Comparison of ENCODE assay signal across 27 mouse cellular contexts in genomic region chr1:75229158-75229557, GRCm38 (mm10). TPM values are rescaled to one million over a fixed set of nuclear protein-coding genes. Genes with fewer than 3 reads are reported as not detected.
DNase-seq lines count a peak whose midpoint lies in the region; ATAC-seq lines count a peak whose summit lies in the region.
"Had no signal": no experiment of that assay in that cellular context is flagged by ENCODE, and none has a peak within 500 bp of the region (broad histone marks: within the 10 kb centered on the region; RNA-seq: fewer than 3 reads in every experiment).

No protein-coding gene starts in this region.

- H3K9ac ChIP-seq in liver, embryonic 13.5 days, result peak overlapping the region; percentile 58
- H3K9ac ChIP-seq: hindbrain, embryonic 13.5 days; kidney, embryonic 15.5 days; midbrain, embryonic 15.5 days had no signal

- 0 out of 2 replicates have a peak overlapping the region, but pooled peaks have one; percentile 5 for H3K4me3 ChIP-seq in liver, embryonic 13.5 days (replicated peaks)
- H3K4me3 ChIP-seq: embryonic facial prominence, embryonic 10.5 days; gastrocnemius, adult 2 months; hindbrain, embryonic 13.5 days; kidney, embryonic 15.5 days; limb, embryonic 10.5 days; midbrain, embryonic 15.5 days had no signal

- no peaks in the 10 kb centered on the region for H3K36me3 ChIP-seq in liver, embryonic 13.5 days
- H3K36me3 ChIP-seq: embryonic facial prominence, embryonic 10.5 days; hindbrain, embryonic 13.5 days; kidney, embryonic 15.5 days; limb, embryonic 10.5 days; midbrain, embryonic 15.5 days had no signal

- no peaks in the 10 kb centered on the region for H3K9me3 ChIP-seq in liver, embryonic 13.5 days (replicated peaks)
- H3K9me3 ChIP-seq: embryonic facial prominence, embryonic 10.5 days; hindbrain, embryonic 13.5 days; kidney, embryonic 15.5 days; limb, embryonic 10.5 days; midbrain, embryonic 15.5 days had no signal

- H3K4me1 ChIP-seq in liver, embryonic 13.5 days (replicated peaks), result peaks cover 75% of the 10 kb centered on the region
- H3K4me1 ChIP-seq: embryonic facial prominence, embryonic 10.5 days; hindbrain, embryonic 13.5 days; limb, embryonic 10.5 days; midbrain, embryonic 15.5 days had no signal

- DNase-seq in spleen, adult 12 weeks (ENCODE audit: low spot score), result peak; percentile 36
- DNase-seq in spleen, adult 18-20 months, result no peak
- peak; percentile 61 for DNase-seq in liver, embryonic 13.5 days
- DNase-seq in layer of hippocampus, postnatal 14 days (ENCODE audit: low spot score in 2 of 2), result no peak
- DNase-seq in adrenal gland, adult 2 months, result no peak
- DNase-seq in right cerebral cortex, postnatal 14 days, result no peak
- no peak for DNase-seq in gastrocnemius, postnatal 4 days (ENCODE audit: low spot score in 2 of 2)
- DNase-seq: B cell, adult 2 months; cerebellum, adult 11-12 months; cerebellum, postnatal 25 days; gastrocnemius, adult 2 months; heart, adult 18-20 months; layer of hippocampus, postnatal 36 days; lung, adult 2 months; lung, postnatal 36 days; thymus, postnatal 25 days had no signal

- peak overlapping the region; percentile 92 for H3K27ac ChIP-seq in liver, embryonic 13.5 days
- H3K27ac ChIP-seq: embryonic facial prominence, embryonic 10.5 days; gastrocnemius, adult 2 months; hindbrain, embryonic 13.5 days; kidney, embryonic 15.5 days; limb, embryonic 10.5 days; midbrain, embryonic 15.5 days; stomach, postnatal 0 days had no signal

- WGBS in liver, embryonic 13.5 days (ENCODE audit: insufficient replicate concordance), result 29% methylated on average over 4 of the region's 4 CpGs

- ATAC-seq in common myeloid progenitor, adult 5-6 weeks (replicated peaks; ENCODE audit: low read depth, poor library complexity, severe bottlenecking), result peak; percentile 81
- ATAC-seq in liver, embryonic 13.5 days (ENCODE audit: low read depth), result peak; percentile 90
- ATAC-seq: forebrain, embryonic 16.5 days; midbrain, embryonic 15.5 days had no signal

- H3K27me3 ChIP-seq in liver, embryonic 13.5 days, result no peaks in the 10 kb centered on the region

- H3K4me2 ChIP-seq in liver, embryonic 13.5 days, result peak overlapping the region; percentile 46
- H3K4me2 ChIP-seq: hindbrain, embryonic 13.5 days; kidney, embryonic 15.5 days; midbrain, embryonic 15.5 days had no signal

RNA-seq across cellular contexts. Expression of gene A630095N17Rik, which starts 2.7 kb away (rescaled TPM):
- 1.1 TPM in 1 of 2 replicates, not detected in the other for total RNA-seq in common myeloid progenitor, adult 5-6 weeks (2017)
- not detected in 2 replicates for polyA plus RNA-seq in liver, embryonic 13.5 days (2015; fragmentation: Nextera tagmentation; extraction: Ambion mirVana)
- total RNA-seq in layer of hippocampus, postnatal 14 days (2021), result not detected
- not detected for total RNA-seq in adrenal gland, adult 2 months (2021)
- polyA plus RNA-seq in adrenal gland, adult 2 months (2012; rRNA removed), result not detected in 2 replicates
- total RNA-seq in gastrocnemius, postnatal 4 days (2021), result not detected
- total RNA-seq: adrenal gland, adult 18-20 months; gastrocnemius, adult 2 months; heart, adult 18-20 months; layer of hippocampus, postnatal 36 days had no signal
- polyA plus RNA-seq: brain, embryonic 14.5 days; embryonic facial prominence, embryonic 10.5 days; forebrain, embryonic 16.5 days; hindbrain, embryonic 13.5 days; intestine, embryonic 14.5 days; kidney, embryonic 15.5 days; limb, embryonic 10.5 days; lung, adult 2 months; midbrain, embryonic 15.5 days had no signal

RNA-seq across cellular contexts. Expression of gene Dnajb2, which starts 7.0 kb away (rescaled TPM):
- total RNA-seq in common myeloid progenitor, adult 5-6 weeks (2017), result 5.9 and 9.5 TPM in 2 replicates
- 31.2 and 34.7 TPM in 2 replicates for polyA plus RNA-seq in liver, embryonic 13.5 days (2015; fragmentation: Nextera tagmentation; extraction: Ambion mirVana)
- 10 to 100 TPM; 60.0 to 61.1 TPM for total RNA-seq in layer of hippocampus, postnatal 14 days (2021)
- 100 to 1,000 TPM in 1 of 2 experiments, 10 to 100 TPM in 1; 89.1 to 111 TPM for total RNA-seq in adrenal gland, adult 2 months (2021)
- polyA plus RNA-seq in adrenal gland, adult 2 months (2012; rRNA removed), result 52.8 and 58.4 TPM in 2 replicates
- total RNA-seq in gastrocnemius, postnatal 4 days (2021), result 10 to 100 TPM; 41.5 to 48.8 TPM

RNA-seq across cellular contexts. Expression of gene Tuba4a, which starts 9.5 kb away (rescaled TPM):
- total RNA-seq in common myeloid progenitor, adult 5-6 weeks (2017), result 156 and 186 TPM in 2 replicates
- polyA plus RNA-seq in liver, embryonic 13.5 days (2015; fragmentation: Nextera tagmentation; extraction: Ambion mirVana), result 456 and 508 TPM in 2 replicates
- total RNA-seq in layer of hippocampus, postnatal 14 days (2021), result 100 to 1,000 TPM; 512 to 548 TPM
- 10 to 100 TPM; 55.4 to 73.0 TPM for total RNA-seq in adrenal gland, adult 2 months (2021)
- 10.8 and 11.2 TPM in 2 replicates for polyA plus RNA-seq in adrenal gland, adult 2 months (2012; rRNA removed)
- total RNA-seq in gastrocnemius, postnatal 4 days (2021), result 100 to 1,000 TPM; 486 to 515 TPM

RNA-seq across cellular contexts. Expression of gene Stk16, which starts 18.5 kb away (rescaled TPM):
- total RNA-seq in common myeloid progenitor, adult 5-6 weeks (2017), result 60.9 and 92.2 TPM in 2 replicates
- 90.7 and 90.8 TPM in 2 replicates for polyA plus RNA-seq in liver, embryonic 13.5 days (2015; fragmentation: Nextera tagmentation; extraction: Ambion mirVana)
- 10 to 100 TPM; 90.5 to 91.4 TPM for total RNA-seq in layer of hippocampus, postnatal 14 days (2021)
- total RNA-seq in adrenal gland, adult 2 months (2021), result 100 to 1,000 TPM; 106 to 109 TPM
- 228 and 249 TPM in 2 replicates for polyA plus RNA-seq in adrenal gland, adult 2 months (2012; rRNA removed)
- 10 to 100 TPM; 47.4 to 49.0 TPM for total RNA-seq in gastrocnemius, postnatal 4 days (2021)

RNA-seq across cellular contexts. Expression of gene Glb1l, which starts 18.5 kb away (rescaled TPM):
- 7.5 and 13.1 TPM in 2 replicates for total RNA-seq in common myeloid progenitor, adult 5-6 weeks (2017)
- 3.8 and 5.0 TPM in 2 replicates for polyA plus RNA-seq in liver, embryonic 13.5 days (2015; fragmentation: Nextera tagmentation; extraction: Ambion mirVana)
- total RNA-seq in layer of hippocampus, postnatal 14 days (2021), result 10 to 100 TPM; 21.3 to 21.7 TPM
- 10 to 100 TPM; 16.0 to 23.1 TPM for total RNA-seq in adrenal gland, adult 2 months (2021)
- polyA plus RNA-seq in adrenal gland, adult 2 months (2012; rRNA removed), result 7.4 and 7.7 TPM in 2 replicates
- 10 to 100 TPM; 10.5 to 11.9 TPM for total RNA-seq in gastrocnemius, postnatal 4 days (2021)

Comparison
In these comparisons a context has a peak if more than half of its experiments do, and no peak if none do; other contexts are left out.
1. DNase-seq: peak in spleen, adult 12 weeks (single experiment) and liver, embryonic 13.5 days (single experiment); none in spleen, adult 18-20 months (0 of 2), layer of hippocampus, postnatal 14 days (0 of 2), adrenal gland, adult 2 months (single experiment), right cerebral cortex, postnatal 14 days (single experiment) and gastrocnemius, postnatal 4 days (0 of 2).